Mouse (Mus musculus) CH12.LX (cell line): ENCODE results near the gene Slc52a3. TPM values are rescaled to one million over a fixed set of nuclear protein-coding genes. Genes with fewer than 3 reads are reported as not detected.

Source experiments
- DNase-seq: peaks from one replicate; pipeline ENCODE4 v3.0.0-alpha.2; 2013; ENCODE audit errors: extremely low read depth
- H3K27ac ChIP-seq: 2 replicates; pipeline ENCODE4 v1.5.1; 2012; ENCODE audit warnings: low read depth, mild to moderate bottlenecking, control low read depth, moderate library complexity; ENCODE audit not compliant: insufficient read depth
- H3K27me3 ChIP-seq: replicated peaks from 2 replicates; pipeline ENCODE3; 2012; ENCODE audit warnings: inconsistent platforms
- H3K36me3 ChIP-seq, 2 experiments: replicated peaks in 1 of 2; 2 replicates each; pipeline versions ENCODE3 to v1.6.1; 2012; ENCODE audit warnings: inconsistent platforms in 1 of 2, low read length in 1 of 2, mild to moderate bottlenecking in 1 of 2, mixed read lengths in 1 of 2, moderate library complexity in 1 of 2; ENCODE audit not compliant: control insufficient read depth in 1 of 2, insufficient read depth in 1 of 2
- H3K4me1 ChIP-seq, 2 experiments: 2 replicates each; pipeline ENCODE4 v1.6.1; 2012; ENCODE audit warnings: inconsistent platforms in 1 of 2, moderate library complexity in 1 of 2; ENCODE audit not compliant: insufficient read depth in 2 of 2, control insufficient read depth in 1 of 2
- H3K4me2 ChIP-seq: 2 replicates; pipeline ENCODE4 v1.6.1; 2012; ENCODE audit warnings: low read depth, mild to moderate bottlenecking, control low read depth; ENCODE audit not compliant: poor library complexity, insufficient read depth, severe bottlenecking
- H3K4me3 ChIP-seq, 3 experiments: fragments of 150-350 bp in 1 of 3; sonication (generic) in 1 of 3; replicated peaks in 1 of 3; 2 replicates each; pipeline versions ENCODE3 to v1.5.1; 2011 to 2012; ENCODE audit warnings: low read depth in 2 of 3, low read length in 2 of 3, mild to moderate bottlenecking in 2 of 3, moderate library complexity in 2 of 3, control low read depth in 1 of 3, improper control_type of control experiment in 1 of 3, inconsistent platforms in 1 of 3, mixed read lengths in 1 of 3; ENCODE audit not compliant: poor library complexity in 1 of 3
- H3K79me2 ChIP-seq: replicated peaks from 2 replicates; pipeline ENCODE4 v1.6.1; 2012; ENCODE audit warnings: mild to moderate bottlenecking, moderate library complexity; ENCODE audit not compliant: control insufficient read depth, poor library complexity, insufficient read depth, severe bottlenecking; ENCODE audit errors: extremely low read depth
- H3K9ac ChIP-seq: 2 replicates; pipeline ENCODE4 v1.6.1; 2012; ENCODE audit warnings: low read depth, mild to moderate bottlenecking, control low read depth, moderate library complexity; ENCODE audit not compliant: insufficient read depth
- H3K9me3 ChIP-seq: replicated peaks from 2 replicates; pipeline ENCODE3; 2012; ENCODE audit warnings: low read length, inconsistent platforms, mixed read lengths
- BHLHE40 ChIP-seq: IDR thresholded peaks from 2 replicates; pipeline ENCODE4 v1.6.1; 2011; ENCODE audit warnings: mild to moderate bottlenecking, low read depth, low read length, improper control_type of control experiment
- CHD1 ChIP-seq: IDR thresholded peaks from 2 replicates; pipeline ENCODE4 v1.6.1; 2012; ENCODE audit warnings: low read depth, low read length, improper control_type of control experiment, inconsistent platforms
- CHD2 ChIP-seq: IDR thresholded peaks from 2 replicates; pipeline ENCODE4 v1.6.1; 2011; ENCODE audit warnings: low read length, improper control_type of control experiment
- CTCF ChIP-seq, 2 experiments: IDR thresholded peaks in 1 of 2; conservative IDR thresholded peaks in 1 of 2; 2 replicates each; pipeline ENCODE4 v1.5.1; 2011 to 2012; ENCODE audit warnings: low read depth in 2 of 2, low read length in 2 of 2, improper control_type of control experiment in 1 of 2, inconsistent platforms in 1 of 2, mild to moderate bottlenecking in 1 of 2, moderate library complexity in 1 of 2
- E2F4 ChIP-seq: IDR thresholded peaks from 2 replicates; pipeline ENCODE4 v1.6.1; 2011; ENCODE audit warnings: low read depth, low read length, improper control_type of control experiment; ENCODE audit not compliant: insufficient replicate concordance
- ELF1 ChIP-seq: IDR thresholded peaks from 2 replicates; pipeline ENCODE4 v1.6.1; 2014; ENCODE audit warnings: low read depth, mild to moderate bottlenecking, inconsistent platforms, low read length, improper control_type of control experiment
- EP300 ChIP-seq: IDR thresholded peaks from 2 replicates; pipeline ENCODE4 v1.6.1; 2011; ENCODE audit warnings: low read length, improper control_type of control experiment
- ETS1 ChIP-seq: conservative IDR thresholded peaks from 2 replicates; pipeline ENCODE4 v1.6.1; 2012; ENCODE audit warnings: low read depth, mild to moderate bottlenecking, inconsistent platforms, low read length, improper control_type of control experiment, moderate library complexity
- GABPA ChIP-seq: IDR thresholded peaks from 2 replicates; pipeline ENCODE4 v1.6.1; 2012; ENCODE audit warnings: low read depth, low read length, improper control_type of control experiment, inconsistent platforms; ENCODE audit not compliant: insufficient replicate concordance
- HCFC1 ChIP-seq: IDR thresholded peaks from 2 replicates; pipeline ENCODE4 v1.6.1; 2012; ENCODE audit warnings: low read depth, mild to moderate bottlenecking, inconsistent platforms, low read length, improper control_type of control experiment
- IRF4 ChIP-seq: IDR thresholded peaks from 2 replicates; pipeline ENCODE4 v1.6.1; 2014; ENCODE audit warnings: low read depth, mild to moderate bottlenecking, inconsistent platforms, low read length, improper control_type of control experiment
- JUN ChIP-seq: IDR thresholded peaks from 2 replicates; pipeline ENCODE4 v1.6.1; 2011; ENCODE audit warnings: low read depth, mild to moderate bottlenecking, low read length, improper control_type of control experiment, moderate library complexity; ENCODE audit not compliant: insufficient read depth
- JUND ChIP-seq: conservative IDR thresholded peaks from 2 replicates; pipeline ENCODE4 v1.6.1; 2011; ENCODE audit warnings: low read depth, low read length, improper control_type of control experiment
- KAT2A ChIP-seq: IDR thresholded peaks from 2 replicates; pipeline ENCODE4 v1.6.1; 2012; ENCODE audit warnings: low read length, improper control_type of control experiment, inconsistent platforms; ENCODE audit not compliant: insufficient replicate concordance
- MAFK ChIP-seq: IDR thresholded peaks from 2 replicates; pipeline ENCODE4 v1.6.1; 2011; ENCODE audit warnings: low read length, improper control_type of control experiment; ENCODE audit not compliant: insufficient replicate concordance
- MAX ChIP-seq: IDR thresholded peaks from 2 replicates; pipeline ENCODE4 v1.6.1; 2011; ENCODE audit warnings: low read length, improper control_type of control experiment
- MAZ ChIP-seq: IDR thresholded peaks from 2 replicates; pipeline ENCODE4 v1.6.1; 2012; ENCODE audit warnings: low read depth, mild to moderate bottlenecking, inconsistent platforms, low read length, improper control_type of control experiment, moderate library complexity
- MEF2A ChIP-seq: IDR thresholded peaks from 2 replicates; pipeline ENCODE4 v1.6.1; 2014; ENCODE audit warnings: low read depth, mild to moderate bottlenecking, inconsistent platforms, low read length, improper control_type of control experiment, borderline replicate concordance
- MXI1 ChIP-seq: IDR thresholded peaks from 2 replicates; pipeline ENCODE4 v1.6.1; 2011; ENCODE audit warnings: mild to moderate bottlenecking, low read depth, low read length, improper control_type of control experiment
- MYC ChIP-seq: IDR thresholded peaks from 2 replicates; pipeline ENCODE4 v1.6.1; 2011; ENCODE audit warnings: low read depth, mild to moderate bottlenecking, improper control_type of control experiment, low read length
- NELFE ChIP-seq: IDR thresholded peaks from 2 replicates; pipeline ENCODE4 v1.6.1; 2011; ENCODE audit warnings: low read depth, low read length, improper control_type of control experiment
- NRF1 ChIP-seq: IDR thresholded peaks from 2 replicates; pipeline ENCODE4 v1.6.1; 2014; ENCODE audit warnings: low read depth, mild to moderate bottlenecking, inconsistent platforms, low read length, improper control_type of control experiment, moderate library complexity
- PAX5 ChIP-seq: IDR thresholded peaks from 2 replicates; pipeline ENCODE4 v1.6.1; 2012; ENCODE audit warnings: low read length, inconsistent platforms, mixed read lengths
- POLR2A ChIP-seq: IDR thresholded peaks from 2 replicates; pipeline ENCODE4 v1.6.1; 2011; ENCODE audit warnings: low read depth, mild to moderate bottlenecking, improper control_type of control experiment, low read length
- POLR2AphosphoS2 ChIP-seq: IDR thresholded peaks from 2 replicates; pipeline ENCODE4 v1.6.1; 2011; ENCODE audit warnings: low read depth, low read length, improper control_type of control experiment
- RAD21 ChIP-seq: IDR thresholded peaks from 2 replicates; pipeline ENCODE4 v1.6.1; 2011; ENCODE audit warnings: low read depth, mild to moderate bottlenecking, low read length, improper control_type of control experiment, moderate library complexity
- RCOR1 ChIP-seq: conservative IDR thresholded peaks from 2 replicates; pipeline ENCODE4 v1.6.1; 2012; ENCODE audit warnings: low read depth, mild to moderate bottlenecking, inconsistent platforms, low read length, improper control_type of control experiment
- SIN3A ChIP-seq: IDR thresholded peaks from 2 replicates; pipeline ENCODE4 v1.6.1; 2012; ENCODE audit warnings: low read length, improper control_type of control experiment, inconsistent platforms
- SMC3 ChIP-seq: IDR thresholded peaks from 2 replicates; pipeline ENCODE4 v1.6.1; 2011; ENCODE audit warnings: low read depth, low read length, improper control_type of control experiment
- TBP ChIP-seq: conservative IDR thresholded peaks from 2 replicates; pipeline ENCODE4 v1.6.1; 2011; ENCODE audit warnings: low read depth, low read length, improper control_type of control experiment
- TCF12 ChIP-seq: IDR thresholded peaks from 2 replicates; pipeline ENCODE4 v1.6.1; 2014; ENCODE audit warnings: low read depth, mild to moderate bottlenecking, inconsistent platforms, low read length, improper control_type of control experiment
- UBTF ChIP-seq: IDR thresholded peaks from 2 replicates; pipeline ENCODE4 v1.6.1; 2012; ENCODE audit warnings: low read depth, mild to moderate bottlenecking, inconsistent platforms, low read length, improper control_type of control experiment, moderate library complexity
- USF1 ChIP-seq: IDR thresholded peaks from 2 replicates; pipeline ENCODE4 v1.6.1; 2014; ENCODE audit warnings: low read depth, mild to moderate bottlenecking, inconsistent platforms, low read length, improper control_type of control experiment
- USF2 ChIP-seq: conservative IDR thresholded peaks from 2 replicates; pipeline ENCODE4 v1.6.1; 2011; ENCODE audit warnings: low read depth, low read length, improper control_type of control experiment
- ZC3H11A ChIP-seq: IDR thresholded peaks from 2 replicates; pipeline ENCODE4 v1.6.1; 2012; ENCODE audit warnings: low read depth, mild to moderate bottlenecking, inconsistent platforms, low read length, improper control_type of control experiment
- ZKSCAN1 ChIP-seq: IDR thresholded peaks from 2 replicates; pipeline ENCODE4 v1.6.1; 2012; ENCODE audit warnings: low read depth, inconsistent platforms, low read length, improper control_type of control experiment, borderline replicate concordance
- ZMIZ1 ChIP-seq: IDR thresholded peaks from 2 replicates; pipeline ENCODE4 v1.6.1; 2012; ENCODE audit warnings: low read depth, mild to moderate bottlenecking, inconsistent platforms, low read length, improper control_type of control experiment
- ZNF384 ChIP-seq: IDR thresholded peaks from 2 replicates; pipeline ENCODE4 v1.6.1; 2012; ENCODE audit warnings: low read depth, low read length, improper control_type of control experiment, inconsistent platforms
- dilution Hi-C: fragments of 300-500 bp; cut with MboI; formaldehyde crosslinking; loops from 2 replicates; pipeline ENCODE4 v1.14.3; 2020; ENCODE audit warnings: low sequenced_read_pairs; ENCODE audit not compliant: extremely low pct_unique_long_range_greater_than_20kb, extremely low pct_ligation_motif_present
- in situ Hi-C: fragments of 300-500 bp; cut with MboI; formaldehyde crosslinking; loops from 3 replicates; pipeline ENCODE4 v1.14.3; 2019; ENCODE audit warnings: low sequenced_read_pairs, low pct_ligation_motif_present, low pct_unique_long_range_greater_than_20kb, mixed read lengths
- polyA plus RNA-seq: library from polyadenylated mRNA; unstranded; fragments of >175 nt; gene quantifications from 2 replicates; pipeline ENCODE4 v1.2.1, GENCODE M21; 2012; ENCODE audit warnings: low read depth; ENCODE audit not compliant: insufficient read length
- total RNA-seq, 2 experiments: library from RNA; depleted of rRNA; stranded (reverse); fragments of 300-350 nt in 1 of 2; fragments of >200 nt in 1 of 2; gene quantifications; 2 replicates each; pipeline ENCODE4 v1.2.3; 2012 to 2014

Gene Slc52a3
- total RNA-seq (2012; rRNA removed), result 0.17 and 0.55 TPM in 2 replicates
- 0.23 TPM in 1 of 2 replicates, not detected in the other for total RNA-seq (2014; rRNA removed)
- polyA plus RNA-seq, result 0.12 and 0.17 TPM in 2 replicates

GRCm38 (mm10) chr2:151996229-151997189 lies at the start of gene Slc52a3:
TSS of gene Slc52a3 (plus strand) at chr2:151996511.
- Histone ChIP-seq H3K9me3 (no peaks in the 10 kb centered on the region), H3K4me3 (peak within 1 kb of the TSS in 1 of 3 experiments; percentile 2), H3K79me2 (no peaks in the 10 kb centered on the region), H3K4me1 (peaks cover 7 to 37% of the 10 kb centered on the region in 2 experiments), H3K36me3 (no peaks in the 10 kb centered on the region), H3K27me3 (peaks cover 72% of the 10 kb centered on the region), H3K9ac (no peak within 1 kb of the TSS), H3K4me2 (peak within 1 kb of the TSS; percentile 22; the same call in 1 of the 2 replicates), H3K27ac (no peak within 1 kb of the TSS)
- dilution Hi-C loops, result no loop called here
- TF ChIP-seq ZNF384 (no peak), ETS1 (no peak), PAX5 (no peak), BHLHE40 (peak; percentile 54; the same call in 1 of the 2 replicates), HCFC1 (peak; percentile 24; the same call in 1 of the 2 replicates), TCF12 (no peak), MAZ (peak; percentile 54; the same call in 1 of the 2 replicates), ELF1 (peak; percentile 81), MAFK (no peak), IRF4 (no peak), POLR2A (no peak), SMC3 (peak; percentile 49), ZC3H11A (no peak), MAX (peak; percentile 57; the same call in 1 of the 2 replicates), JUND (no peak), UBTF (no peak), POLR2AphosphoS2 (no peak), NELFE (no peak), EP300 (no peak), MYC (no peak; the same call in 1 of the 2 replicates), TBP (no peak), JUN (no peak), RAD21 (peak; percentile 50), E2F4 (no peak), SIN3A (no peak), KAT2A (no peak), ZKSCAN1 (no peak), CTCF (conservative IDR thresholded peaks at IDR 0.05 in 1 of 2, IDR thresholded peaks at IDR 0.05 in 1 of 2; ENCODE audit: low read depth in 2 of 2, low read length in 2 of 2) (peak; percentile 82 to 89), MEF2A (no peak), ZMIZ1 (no peak), NRF1 (no peak), USF1 (no peak), RCOR1 (no peak), CHD1 (no peak), USF2 (no peak), MXI1 (no peak), GABPA (no peak), CHD2 (peak; percentile 89)
- in situ Hi-C loops, result no loop called here
- peak; percentile 77 for DNase-seq
